Mouse (Mus musculus): ENCODE data around the gene Abca8b. TPM values are rescaled to one million over a fixed set of nuclear protein-coding genes. Genes with fewer than 3 reads are reported as not detected.
"Not testable (repeated sequence)": the region's sequence is repeated elsewhere in the genome, so short reads cannot be mapped to it uniquely, and the experiment has no call there.

The Abca8b gene
- 10 to 100 TPM; 11.0 to 11.6 (median 11.4) TPM for total RNA-seq (2022)

GRCm38 (mm10) chr11:109995624-109996023, at the start of gene Abca8b:
Gene Abca8b (minus strand): TSS chr11:109995845.
- peak; percentile 67 to 90 for DNase-seq (ENCODE audit: low spot score in 2 of 2)

DNA sequence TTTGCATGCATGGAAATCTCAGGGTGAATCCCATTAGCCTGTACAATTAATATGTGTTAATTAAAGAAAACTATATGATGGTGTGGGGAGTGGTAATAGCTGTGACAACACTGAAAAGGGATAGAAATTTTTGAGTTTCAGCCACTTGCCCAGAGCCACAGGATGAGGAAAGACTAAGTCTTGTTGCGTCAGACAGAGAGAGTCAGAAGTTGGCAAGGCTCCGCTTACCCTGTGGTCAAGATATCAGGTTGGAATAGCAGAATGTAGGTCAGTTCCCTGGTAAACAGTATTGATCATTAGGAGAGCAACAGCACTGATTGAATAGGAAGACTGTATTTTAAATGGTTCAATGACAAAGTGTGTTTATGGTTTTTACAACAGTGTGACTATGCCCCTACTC, 42.1 kb upstream of the Abca8b start:
- no peak for DNase-seq (ENCODE audit: low spot score in 2 of 2)

- no peak for DNase-seq (ENCODE audit: low spot score in 2 of 2)
Measured at GRCm38 (mm10) chr11:110028913-110029695, 33.5 kb upstream of the Abca8b start.

GRCm38 (mm10) chr11:110010836-110011546, 15.3 kb upstream of the Abca8b start:
- no peak for DNase-seq (ENCODE audit: low spot score in 2 of 2)

DNA sequence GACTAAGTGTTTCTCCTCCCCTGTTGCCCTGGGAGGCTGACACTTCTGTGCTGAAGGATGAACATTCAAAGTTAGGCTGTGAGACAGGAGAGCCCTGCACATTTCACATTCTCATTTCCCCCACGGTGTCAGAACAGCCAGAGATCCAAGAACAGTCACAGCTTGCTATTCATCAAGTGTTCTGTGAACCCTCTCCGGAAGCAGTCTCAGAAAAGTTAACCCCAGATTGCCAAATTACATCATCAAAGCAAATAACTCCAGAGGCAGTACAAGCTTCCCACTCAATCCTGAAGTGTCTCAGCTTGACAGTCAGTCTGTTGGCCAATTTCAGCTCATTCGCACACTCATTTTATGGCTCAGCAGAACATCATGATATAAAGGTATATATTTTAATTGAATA, 632 bp downstream of the Abca8b start:
- peak; percentile 23 to 28 for DNase-seq (ENCODE audit: low spot score in 2 of 2)

DNA sequence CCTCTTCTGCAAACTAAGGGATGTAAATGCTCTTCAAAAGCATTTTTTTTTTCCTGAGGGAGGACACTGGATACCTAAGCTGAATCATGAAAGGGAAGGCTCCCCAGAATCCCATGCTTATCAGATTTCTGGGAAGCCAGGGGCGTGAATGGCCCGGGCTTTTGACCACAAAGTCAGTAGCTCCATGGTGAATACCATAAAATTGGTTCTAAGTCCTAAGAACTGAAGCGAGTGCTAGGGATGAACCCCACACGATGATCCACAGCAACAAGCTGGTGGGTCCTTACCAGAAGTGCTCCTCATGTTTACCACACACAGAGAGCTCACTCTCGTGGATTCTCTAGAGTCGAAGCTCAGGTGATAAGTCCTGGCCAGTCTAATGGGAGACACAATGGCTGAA, 1.6 kb downstream of the Abca8b start:
- DNase-seq (ENCODE audit: low spot score in 2 of 2): no peak

DNA sequence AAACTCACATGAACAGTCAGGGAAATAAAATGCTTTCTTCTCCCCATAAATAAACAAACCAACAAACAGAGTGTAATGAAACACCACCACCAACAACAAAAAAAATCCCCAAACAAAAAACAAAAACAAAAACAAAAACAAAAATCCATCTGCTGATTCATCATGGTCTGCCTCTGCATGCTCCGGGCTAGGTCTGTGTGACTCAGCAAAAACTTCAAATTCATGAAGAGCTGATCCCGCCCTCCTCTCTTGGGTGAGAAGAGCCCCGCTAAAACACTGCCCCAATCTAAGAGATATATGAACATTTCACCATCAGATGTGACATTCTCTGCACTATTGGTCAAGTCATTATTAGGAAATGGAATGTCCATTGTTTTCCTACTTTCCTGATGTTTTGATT, 4.4 kb downstream of the Abca8b start:
- no peak for DNase-seq (ENCODE audit: low spot score in 2 of 2)

DNA sequence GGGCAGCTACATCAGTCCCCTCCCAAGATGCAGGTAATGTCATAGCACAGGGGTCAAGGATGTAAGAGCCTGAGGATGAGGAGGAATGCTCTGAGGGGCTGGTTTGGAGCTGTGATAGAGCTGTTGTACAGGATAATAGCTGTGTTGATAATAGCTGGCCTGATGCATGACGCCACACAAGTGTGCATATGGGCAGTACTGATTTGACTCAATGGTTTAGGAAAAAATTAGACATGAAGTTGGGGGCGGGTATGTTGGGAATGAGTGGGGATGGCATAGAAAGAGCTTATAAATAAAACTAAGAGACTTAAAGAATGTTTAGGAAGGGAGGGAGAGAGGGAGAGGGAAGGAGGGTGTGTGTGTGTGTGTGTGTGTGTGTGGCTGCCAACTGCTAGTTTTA, 5.4 kb downstream of the Abca8b start:
- no peak for DNase-seq (ENCODE audit: low spot score in 2 of 2)

GRCm38 (mm10) chr11:109988164-109988563, 7.5 kb downstream of the Abca8b start:
- DNase-seq (ENCODE audit: low spot score in 2 of 2): no peak

DNA sequence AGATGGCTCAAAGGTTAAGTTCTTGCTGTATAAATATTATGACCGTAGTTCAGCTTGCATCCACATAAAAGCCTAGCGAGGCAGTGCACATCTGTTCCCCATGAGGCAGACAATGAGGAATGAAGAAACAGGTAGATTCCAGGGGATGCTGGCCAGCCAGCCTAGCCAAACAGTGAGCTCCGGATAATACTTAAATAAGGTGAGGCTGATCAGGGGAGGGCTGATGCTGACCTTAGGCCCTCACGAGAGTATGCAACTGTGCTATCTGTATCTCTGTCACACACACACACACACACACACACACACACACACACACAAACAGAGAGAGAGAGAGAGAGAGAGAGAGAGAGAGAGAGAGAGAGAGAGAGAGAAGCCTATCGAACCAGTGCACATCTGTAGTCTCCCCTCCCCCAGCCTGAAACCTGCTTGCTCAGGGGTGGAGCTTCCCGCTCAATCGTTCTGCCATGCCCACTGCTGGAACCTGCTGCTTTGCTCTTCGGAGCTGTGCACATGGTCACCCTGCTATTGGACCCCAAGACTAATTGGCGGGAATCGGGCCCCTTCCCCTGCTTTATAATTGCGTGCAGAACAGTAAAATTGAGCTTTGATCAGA, 8.1 kb downstream of the Abca8b start:
- DNase-seq (ENCODE audit: low spot score in 2 of 2): not testable (repeated sequence)

DNA sequence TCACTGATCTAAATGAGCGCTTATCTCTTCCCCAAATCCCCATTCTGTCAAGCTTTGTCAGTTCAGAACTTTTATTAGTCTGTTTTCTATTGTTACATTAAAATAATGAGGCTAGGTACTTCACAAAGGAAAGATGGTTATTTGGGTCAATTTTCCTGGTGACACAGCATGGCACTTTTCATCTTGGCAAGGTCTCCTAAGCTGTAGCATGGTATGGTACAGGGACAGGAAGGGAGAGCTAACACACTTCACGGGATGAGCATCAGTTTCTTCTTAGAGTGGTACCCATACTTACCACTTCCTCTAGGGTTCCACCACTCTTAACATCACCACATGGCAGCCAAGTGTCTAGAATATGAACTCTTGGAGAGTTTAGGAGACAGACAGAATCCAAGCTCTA, 13.8 kb downstream of the Abca8b start:
- no peak for DNase-seq (ENCODE audit: low spot score in 2 of 2)

- DNase-seq (ENCODE audit: low spot score in 2 of 2): no peak
Measured at GRCm38 (mm10) chr11:109970521-109970920, 25.1 kb downstream of the Abca8b start.

GRCm38 (mm10) chr11:109961495-109962492, 33.9 kb downstream of the Abca8b start:
- peak in 1 of 2 experiments; percentile 8 for DNase-seq (ENCODE audit: low spot score in 2 of 2)

GRCm38 (mm10) chr11:109955185-109955584, 40.5 kb downstream of the Abca8b start:
- DNase-seq (ENCODE audit: low spot score in 2 of 2): no peak

DNA sequence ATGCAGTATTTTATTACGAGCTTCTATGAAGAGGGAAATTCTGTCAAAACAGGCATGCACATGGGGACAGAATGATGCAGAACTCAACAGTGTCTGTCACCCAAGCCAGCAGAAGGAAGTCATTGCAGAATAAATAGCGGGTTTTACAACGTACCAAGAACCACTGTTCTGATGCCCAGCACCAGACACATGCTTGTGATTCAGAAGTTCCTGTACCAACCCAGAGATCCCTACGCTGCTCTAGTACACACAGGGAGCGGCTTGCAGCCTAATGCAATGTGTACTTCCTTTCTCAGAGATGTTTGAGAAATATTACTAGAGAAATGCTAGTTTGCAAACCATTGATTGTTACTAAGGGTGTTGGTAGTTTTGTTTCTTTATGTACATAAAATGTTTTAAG, 58.7 kb downstream of the Abca8b start:
- DNase-seq (ENCODE audit: low spot score in 2 of 2): no peak

DNA sequence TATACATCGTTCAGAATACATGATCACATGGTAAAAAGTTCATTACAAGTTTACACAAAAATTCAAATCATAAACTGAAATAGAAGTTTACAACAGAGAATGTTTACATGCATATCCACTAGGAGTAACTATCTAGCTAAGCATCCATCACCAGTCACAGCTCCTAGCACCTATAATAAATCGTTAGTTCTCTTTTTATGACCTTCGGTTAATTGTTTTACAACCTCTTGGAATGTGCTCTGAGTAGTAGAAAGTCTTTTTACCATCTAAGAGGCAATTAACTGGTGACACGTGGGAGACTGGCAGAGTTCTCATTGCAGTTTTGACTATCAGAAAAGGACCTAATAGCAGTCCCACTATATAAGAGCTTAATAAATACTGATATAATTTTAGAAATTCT, 62.4 kb downstream of the Abca8b start:
- not testable (repeated sequence) for DNase-seq (ENCODE audit: low spot score in 2 of 2)

DNA sequence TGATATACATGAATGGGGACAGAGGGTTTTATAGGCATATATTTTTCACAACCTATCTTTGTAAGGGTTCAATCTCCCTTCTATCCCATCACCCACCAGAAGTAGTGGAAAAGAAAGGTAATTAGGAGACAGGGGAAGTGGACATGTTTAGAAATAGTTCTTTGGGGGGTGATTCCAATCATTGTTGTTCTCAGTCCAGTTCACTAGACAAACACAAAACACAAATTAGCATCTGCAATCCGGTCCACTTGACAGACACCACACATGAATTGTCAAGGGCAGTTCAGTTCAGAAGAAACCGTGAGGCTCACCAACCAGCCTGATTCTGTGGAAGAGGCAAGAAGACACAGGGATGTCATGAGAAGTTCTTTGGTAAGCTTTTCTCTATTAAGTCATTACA, 67.2 kb downstream of the Abca8b start:
- no peak for DNase-seq (ENCODE audit: low spot score in 2 of 2)

GRCm38 (mm10) chr11:109926718-109927680, 68.6 kb downstream of the Abca8b start:
- DNase-seq (ENCODE audit: low spot score in 2 of 2): no peak

DNA sequence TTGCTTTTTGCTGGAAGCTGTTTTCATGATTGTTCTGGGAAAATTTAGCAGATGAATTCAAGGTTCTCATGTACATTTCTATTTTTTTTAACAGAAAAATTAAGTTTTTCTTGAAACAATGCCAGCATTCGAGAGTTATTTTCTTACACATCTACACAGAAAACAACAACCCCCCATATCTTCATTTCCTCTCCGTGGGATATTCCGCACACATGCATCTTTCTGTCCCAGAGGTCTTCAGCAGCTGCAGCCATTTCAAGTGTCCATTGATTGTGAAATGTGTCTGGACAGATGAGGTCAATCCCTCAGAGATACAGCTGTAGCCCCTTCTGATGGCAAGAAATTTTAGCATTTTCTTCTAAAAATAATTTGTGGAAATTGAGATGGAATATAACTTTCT, 73.4 kb downstream of the Abca8b start:
- no peak for DNase-seq (ENCODE audit: low spot score in 2 of 2)

DNA sequence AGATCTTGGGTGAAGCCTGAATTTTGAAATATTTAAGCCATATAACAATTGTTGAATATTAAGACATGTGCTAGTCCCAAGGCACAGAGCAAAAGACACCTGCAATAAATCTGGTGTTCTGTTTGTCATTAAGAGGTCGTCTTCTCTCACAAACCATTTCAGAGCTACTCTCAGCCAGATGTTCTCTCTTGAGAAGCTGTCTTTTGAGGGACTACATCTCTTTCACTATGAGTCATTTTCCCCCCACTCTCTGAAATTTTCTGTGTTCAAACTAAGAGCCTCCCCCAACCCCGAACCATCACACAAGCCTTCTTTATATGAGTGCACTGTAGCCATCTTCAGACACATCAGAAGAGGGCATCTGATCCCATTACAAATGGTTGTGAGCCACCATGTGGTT, 76.2 kb downstream of the Abca8b start:
- DNase-seq (ENCODE audit: low spot score in 2 of 2): no peak

Measured in left cerebral cortex, adult 8-10 months (tissue).